Mouse (Mus musculus) urinary bladder, postnatal 14 days (tissue): Measurements from ENCODE around the gene Lrrc29.
"Not testable (repeated sequence)": the region's sequence is repeated elsewhere in the genome, so short reads cannot be mapped to it uniquely, and the experiment has no call there.

Experiments used
- DNase-seq: peaks from one replicate; pipeline ENCODE4 v3.0.0; 2021; ENCODE audit warnings: low spot score

Gene Lrrc29

DNA sequence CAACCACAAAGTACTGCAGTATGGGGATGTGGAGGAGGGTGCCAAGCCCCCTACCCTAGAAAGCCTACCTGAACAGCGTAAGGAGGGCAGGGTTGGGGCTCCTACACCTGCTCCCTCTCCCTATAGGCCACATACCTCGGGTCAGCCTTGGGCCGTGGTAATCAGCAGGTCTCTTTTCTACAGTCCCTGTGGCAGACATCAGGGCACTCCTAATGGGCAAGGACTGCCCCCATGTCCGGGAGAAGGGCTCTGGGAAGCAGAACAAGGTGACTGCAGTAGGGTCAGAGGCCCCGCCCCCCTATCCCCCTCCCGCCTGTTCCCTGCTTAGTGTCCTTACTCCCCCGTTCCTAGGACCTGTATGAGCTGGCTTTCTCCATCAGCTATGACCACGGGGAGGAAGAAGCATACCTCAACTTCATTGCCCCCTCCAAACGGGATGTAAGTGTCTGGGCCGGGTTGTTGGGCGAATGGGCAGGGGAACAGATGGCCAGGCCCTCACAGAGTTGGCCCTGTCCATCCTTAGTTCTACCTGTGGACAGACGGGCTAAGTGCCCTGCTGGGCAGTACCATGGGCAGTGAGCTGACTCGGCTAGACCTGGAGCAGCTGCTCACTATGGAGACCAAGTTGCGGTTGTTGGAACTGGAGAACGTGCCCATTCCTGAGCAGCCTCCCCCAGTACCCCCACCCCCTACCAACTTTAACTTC, 16.8 kb downstream of the Lrrc29 start:
- DNase-seq = no peak

DNA sequence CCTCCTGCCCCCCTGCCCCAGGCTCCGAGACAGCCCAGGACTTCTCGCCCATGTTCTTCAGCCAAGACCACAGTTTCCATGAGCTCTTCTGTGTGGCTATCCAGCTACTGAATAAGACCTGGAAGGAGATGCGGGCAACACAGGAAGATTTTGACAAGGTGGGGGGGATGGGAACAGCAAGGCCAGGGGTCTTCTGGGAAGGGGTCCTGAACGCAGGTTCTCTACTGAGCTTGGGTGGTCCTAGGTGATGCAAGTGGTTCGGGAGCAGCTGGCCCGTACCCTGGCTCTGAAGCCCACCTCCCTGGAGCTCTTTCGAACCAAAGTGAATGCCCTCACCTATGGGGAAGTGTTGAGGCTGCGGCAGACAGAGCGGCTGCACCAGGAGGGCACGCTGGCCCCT, 17.6 kb downstream of the Lrrc29 start:
- DNase-seq = no peak

DNA sequence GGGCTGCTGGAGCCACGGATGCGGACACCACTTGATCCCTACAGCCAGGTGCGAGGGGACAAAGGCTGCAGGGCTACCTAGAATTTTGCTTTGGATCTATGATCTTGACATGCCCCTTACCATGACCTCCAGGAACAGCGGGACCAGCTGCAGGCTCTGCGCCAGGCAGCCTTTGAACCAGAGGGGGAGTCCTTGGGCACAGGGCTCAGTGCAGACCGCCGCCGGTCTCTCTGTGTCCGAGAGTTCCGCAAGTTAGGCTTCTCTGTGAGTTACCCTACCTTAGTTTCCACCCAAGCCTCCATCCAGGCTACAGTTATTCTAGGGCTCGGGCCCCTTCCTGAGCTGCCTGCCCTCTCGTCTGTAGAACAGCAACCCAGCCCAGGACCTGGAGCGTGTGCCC, 18.4 kb downstream of the Lrrc29 start:
- DNase-seq = no peak

DNA sequence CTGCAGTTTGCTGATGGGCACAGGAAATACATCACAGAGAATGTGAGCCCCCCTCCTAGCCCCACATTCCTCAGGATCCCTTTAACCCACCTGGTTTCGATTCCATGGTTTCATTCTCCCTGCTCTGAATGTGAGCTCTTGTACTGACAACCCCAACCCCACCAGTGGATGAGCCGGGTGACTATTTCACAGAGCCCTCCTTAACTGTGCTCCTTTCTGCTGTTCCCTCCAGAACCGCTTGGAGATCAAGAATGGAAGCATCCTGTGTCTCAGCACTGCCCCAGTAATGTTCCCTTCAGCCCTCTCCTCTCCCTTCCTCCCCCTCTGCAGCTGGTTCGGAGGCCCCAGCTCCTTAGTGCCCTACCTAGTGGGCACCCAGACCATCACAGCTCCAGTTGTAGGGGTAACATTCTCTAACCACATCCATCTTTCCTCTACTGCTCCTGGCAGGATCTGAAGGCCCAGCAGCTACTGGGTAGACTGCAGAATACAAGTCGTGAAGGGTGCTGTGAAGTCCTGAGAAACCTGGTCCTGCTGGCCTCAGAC, 19.9 kb downstream of the Lrrc29 start:
- no peak for DNase-seq

DNA sequence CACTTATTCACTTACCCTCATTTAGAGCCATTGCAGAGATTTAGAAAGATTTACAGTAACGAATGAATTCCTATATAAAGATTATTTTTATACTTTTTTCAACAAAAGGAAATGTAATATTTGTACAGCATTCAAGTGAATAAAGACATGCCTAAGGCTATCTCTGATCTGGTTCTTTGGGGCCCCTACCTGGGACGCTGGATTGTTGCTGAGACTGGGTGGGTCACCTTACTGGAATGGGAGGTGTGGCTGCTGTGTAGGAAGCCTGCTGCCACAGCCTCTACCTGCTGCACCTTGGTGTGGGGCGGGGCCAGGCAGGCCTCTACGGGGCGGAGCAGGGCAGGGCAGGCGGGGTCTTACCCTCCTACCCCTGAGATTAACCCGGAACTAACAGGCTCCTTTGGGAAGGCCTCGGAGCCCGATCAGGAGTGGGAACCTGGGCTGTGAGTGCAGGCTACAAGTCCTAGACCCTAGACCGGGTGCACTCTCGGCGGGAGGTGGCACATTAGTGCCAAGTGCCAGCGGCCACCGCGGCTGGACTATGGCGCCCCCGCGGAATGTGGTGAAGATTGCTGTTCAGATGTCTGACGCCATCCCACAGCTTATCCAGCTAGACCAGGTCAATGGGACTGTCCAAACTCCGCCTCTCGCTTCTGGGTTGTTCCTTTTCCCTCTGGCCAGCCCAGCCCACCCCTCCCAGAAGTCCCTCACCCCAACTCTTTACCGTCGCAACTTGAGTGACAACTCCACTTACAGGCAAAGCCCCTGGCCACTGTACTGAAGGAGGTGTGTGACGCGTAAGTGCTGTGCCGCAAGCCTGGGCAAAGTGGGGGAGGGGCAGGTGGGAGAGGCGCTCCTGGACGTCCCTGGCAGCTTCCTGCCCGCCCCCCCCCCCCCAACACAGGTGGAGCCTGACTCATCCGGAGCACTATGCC, 20.6 kb downstream of the Lrrc29 start, which contains the start of gene Elmo3:
Gene Elmo3, plus strand, starts transcription at position 391 of the 935 bp plus-strand sequence.
- DNase-seq = peak; percentile 90

DNA sequence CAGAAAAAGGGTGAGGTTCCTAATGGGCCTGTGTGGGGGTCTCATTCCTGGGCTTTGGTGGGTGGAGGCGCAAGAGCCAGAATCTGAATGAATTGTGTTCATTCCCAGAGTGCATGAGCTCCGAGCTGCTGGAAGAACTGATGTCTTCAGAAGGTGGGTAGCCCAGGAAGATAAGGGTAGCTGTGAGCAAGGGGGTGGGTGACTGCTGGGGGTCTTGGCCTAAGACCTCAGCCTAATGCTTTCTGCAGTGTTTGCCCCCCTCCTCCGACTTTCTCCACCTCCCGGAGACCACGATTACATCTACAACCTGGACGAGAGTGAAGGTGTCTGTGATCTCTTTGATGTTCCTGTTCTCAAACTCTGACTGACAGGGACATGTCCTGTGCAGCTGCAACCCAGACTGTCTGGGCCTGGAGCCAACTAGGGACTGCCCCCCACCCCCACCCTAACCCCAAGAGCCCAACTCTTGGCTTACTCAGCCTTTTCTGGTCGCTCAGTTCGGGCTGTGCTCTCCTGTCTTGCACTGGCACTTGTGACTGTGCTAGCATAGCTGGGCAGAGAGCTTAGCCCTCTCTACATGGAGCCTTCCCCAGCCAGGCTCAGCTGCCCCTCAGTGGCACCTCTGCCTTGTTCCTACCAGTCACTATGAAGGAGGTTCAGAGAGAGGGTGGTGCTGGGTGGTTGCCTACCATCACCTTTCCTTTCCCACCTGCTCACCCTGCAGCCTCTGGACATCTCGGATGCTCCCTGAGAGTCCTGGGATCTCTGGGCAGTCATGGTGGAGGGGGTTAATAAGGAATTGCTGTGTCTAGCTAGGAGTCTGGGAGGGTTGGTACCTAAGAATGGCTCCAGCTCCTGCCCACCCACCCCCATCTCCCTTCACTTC, 21.5 kb downstream of the Lrrc29 start:
- DNase-seq = no peak

DNA sequence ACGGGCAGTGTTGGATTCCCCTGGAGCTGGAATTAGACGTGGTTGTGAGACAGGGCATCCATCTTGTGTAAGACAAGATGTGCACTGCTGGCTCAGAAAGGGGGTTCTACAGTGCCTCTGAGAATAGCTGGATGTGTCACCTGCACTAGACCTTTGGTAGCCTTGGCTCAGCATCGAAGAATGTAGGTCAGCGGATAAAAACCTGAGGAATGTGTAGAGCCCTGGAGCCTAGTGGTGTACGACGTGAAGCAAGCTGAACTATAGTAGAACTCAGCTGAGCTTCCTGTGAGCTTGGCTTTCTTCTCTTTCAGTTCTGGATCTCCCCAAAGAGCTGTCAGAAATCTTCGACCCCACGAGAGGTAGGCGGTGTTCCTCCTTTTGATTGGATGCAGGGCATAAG, 22.2 kb downstream of the Lrrc29 start:
- DNase-seq = no peak

DNA sequence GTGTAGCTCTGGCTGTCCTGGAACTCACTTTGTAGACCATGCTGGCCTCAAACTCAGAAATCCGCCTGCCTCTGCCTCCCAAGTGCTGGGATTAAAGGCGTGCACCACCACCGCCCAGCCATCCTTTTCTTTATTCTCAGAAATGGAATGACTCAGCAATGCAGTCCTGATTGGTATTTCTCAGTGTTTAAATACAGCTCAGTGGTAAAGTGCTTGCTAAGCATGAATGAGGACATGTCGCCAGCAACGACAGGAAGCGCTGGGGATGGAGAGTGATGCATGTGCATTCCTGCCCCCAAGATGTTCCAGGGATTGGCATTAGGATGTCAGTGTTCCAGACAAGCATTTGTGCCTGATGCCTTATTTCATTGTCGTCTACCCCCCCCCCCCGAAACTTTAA, 22.7 kb downstream of the Lrrc29 start:
- DNase-seq = no peak

DNA sequence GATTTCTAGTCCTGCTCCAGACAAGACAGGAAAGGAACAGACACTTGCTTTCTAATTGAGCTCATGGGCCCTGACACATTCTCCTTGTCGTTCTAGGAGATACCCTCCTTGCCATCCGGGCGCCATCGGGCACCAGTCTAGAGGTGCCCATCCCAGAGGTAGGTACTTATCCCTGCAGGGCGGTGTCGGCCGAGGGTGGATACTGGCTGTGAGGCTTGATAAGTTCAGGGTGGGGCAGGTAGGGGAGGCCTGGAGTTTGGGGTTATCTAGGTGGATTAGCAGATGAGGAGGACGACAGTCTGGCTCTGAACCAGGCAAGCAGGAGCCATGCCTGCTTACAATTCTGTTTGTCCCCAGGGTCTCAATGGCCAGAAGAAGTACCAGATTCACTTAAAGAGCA, 26.1 kb downstream of the Lrrc29 start:
- DNase-seq = no peak

DNA sequence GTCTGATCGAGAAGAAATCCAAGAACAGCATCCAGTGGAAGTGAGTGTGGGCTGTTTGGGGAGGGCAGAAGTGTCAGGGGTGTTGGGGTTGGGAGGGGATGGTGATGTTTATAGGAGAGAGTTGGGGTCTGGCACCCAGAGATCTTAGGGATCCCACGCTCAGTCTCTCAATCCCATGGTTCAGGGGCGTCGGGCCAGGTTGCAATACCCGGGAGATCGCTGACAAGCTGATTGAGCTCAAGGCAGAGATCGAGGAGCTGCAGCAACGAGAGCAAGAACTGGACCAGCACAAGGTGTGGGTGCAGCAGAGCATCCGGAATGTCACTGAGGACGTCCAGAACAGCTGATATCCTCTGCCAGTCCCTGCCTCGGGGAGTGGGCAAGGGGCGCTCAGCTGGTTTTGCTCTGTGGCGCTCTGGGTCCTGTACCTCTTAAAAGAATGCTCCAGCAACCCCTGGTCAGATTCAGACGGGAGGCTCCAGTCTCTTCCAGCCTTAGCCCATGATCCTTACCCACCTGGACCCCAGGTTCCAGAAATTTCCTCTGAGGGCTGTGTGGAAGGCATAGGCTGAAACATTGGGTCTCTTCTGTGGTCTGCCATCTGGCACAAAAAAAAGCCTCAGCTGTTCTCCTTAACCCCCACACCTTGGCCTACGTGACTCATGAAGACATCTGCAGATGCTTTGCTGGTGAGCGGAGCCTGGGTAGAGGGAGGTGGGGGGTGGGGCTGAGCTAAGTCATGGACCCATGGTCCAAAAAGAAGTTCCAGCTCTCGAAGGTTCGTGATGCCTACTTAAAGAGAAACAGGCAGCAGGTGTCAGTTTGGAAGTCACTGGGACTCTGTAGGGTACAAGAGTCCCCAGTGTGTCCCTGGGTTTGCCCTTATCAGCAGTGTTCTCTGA, 27.5 kb downstream of the Lrrc29 start:
- DNase-seq = no peak

DNA sequence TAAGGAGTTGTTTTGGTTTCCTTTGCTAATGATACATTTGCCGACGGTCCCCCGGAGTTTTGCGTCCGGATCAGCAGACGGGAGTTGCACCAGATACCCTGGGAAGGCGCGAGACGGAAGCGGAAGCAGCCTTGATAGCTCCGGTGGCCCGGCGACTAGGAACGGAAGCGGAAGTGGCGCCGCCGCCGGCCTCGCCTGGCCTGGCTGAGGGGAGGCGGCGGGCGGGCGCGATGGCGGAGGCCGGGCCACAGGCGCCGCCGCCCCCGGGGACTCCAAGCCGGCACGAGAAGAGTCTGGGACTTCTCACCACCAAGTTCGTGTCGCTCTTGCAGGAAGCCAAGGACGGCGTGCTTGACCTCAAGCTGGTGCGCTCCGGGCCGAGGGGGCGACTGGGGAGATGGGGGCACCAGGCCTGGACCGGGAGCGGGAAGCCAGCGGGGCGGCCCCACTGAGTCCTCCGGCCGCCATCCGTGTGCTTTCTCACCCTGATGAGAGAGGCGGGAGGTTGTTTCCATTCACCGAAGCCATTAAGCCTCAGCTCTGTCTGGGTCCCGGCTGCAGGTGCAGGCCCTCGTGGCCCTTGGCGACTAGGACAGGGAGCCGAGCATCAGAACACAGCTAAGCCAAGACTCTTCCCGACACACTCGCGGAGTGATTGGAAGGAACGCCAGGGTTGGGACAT, 28.4 kb downstream of the Lrrc29 start, which contains the start of gene E2f4:
Gene E2f4, plus strand, starts transcription at position 153 of the 682 bp plus-strand sequence.
- peak; percentile 93 for DNase-seq

DNA sequence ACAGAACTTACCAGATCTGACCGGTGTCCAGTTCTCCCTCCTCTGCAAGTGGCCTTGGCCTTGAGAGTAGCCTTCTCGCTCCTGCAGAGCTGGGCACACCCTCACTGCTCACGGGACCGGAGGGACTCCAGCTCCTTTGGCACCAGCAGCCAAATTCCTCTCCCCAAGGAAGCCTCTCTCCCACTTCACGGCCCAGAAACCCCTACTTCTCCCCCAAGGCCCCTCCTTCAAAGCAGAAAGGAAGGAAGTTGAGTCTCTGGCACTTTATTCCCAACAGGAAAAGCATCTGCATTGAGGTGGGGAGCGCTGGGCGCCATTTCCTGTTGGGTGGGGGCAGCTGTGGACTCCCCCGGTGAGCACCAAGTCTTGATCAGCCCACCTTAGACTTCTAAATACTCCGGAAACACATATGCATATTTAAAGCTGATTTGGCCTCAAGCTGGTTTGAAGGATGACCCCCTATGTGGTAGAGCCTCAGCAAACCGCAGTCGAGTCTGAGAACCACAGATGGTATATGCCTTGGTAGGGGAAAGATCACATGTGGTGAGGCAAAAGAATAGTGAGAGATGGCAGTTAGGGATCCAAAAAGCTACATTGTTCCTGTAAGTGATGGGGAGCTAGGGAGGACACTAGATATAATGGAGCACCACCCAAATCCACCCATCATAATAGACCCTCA, 30.0 kb downstream of the Lrrc29 start, which contains the start of gene Exoc3l:
Gene Exoc3l, minus strand, starts transcription at position 207 of the 679 bp plus-strand sequence.
- DNase-seq = no peak

DNA sequence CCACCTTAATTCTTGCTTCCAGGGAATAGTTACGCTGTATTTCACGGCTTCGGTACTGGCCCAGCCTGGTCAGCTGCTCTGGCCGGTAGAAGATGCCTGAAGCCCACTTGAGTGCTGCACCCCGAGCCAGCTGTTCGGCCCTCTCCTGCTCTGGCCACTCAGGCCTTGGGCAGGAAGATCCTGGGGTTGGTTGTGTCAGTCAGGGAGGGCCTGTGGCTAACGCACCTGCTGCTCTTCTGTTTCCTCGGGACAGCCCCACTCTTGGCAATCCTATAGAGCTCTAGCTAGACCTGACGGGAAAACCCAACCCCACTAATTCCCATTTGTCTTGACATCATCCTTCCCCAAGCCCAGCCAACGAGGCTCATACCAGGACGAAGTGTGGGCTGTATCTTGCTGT, 30.8 kb downstream of the Lrrc29 start:
- DNase-seq = no peak

DNA sequence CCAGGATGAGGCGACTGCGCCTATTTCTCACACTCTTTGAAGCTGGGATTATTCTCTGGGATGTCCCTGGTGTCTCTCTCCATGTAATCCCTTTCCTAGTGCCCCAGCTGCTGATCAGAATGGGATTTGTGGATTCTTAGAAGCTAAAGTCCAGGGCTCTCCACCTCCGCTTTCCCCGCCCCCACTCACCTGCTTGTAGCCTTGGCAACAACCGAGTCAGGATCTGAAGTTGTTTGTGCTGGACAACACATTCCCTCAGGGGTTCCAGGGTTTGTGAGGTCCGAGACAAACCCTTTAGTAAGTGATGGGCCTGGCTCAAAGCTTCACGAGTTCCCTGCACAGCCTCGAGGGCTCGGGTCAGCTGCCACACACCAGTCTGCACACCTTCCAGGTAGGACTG, 31.3 kb downstream of the Lrrc29 start:
- DNase-seq = no peak

DNA sequence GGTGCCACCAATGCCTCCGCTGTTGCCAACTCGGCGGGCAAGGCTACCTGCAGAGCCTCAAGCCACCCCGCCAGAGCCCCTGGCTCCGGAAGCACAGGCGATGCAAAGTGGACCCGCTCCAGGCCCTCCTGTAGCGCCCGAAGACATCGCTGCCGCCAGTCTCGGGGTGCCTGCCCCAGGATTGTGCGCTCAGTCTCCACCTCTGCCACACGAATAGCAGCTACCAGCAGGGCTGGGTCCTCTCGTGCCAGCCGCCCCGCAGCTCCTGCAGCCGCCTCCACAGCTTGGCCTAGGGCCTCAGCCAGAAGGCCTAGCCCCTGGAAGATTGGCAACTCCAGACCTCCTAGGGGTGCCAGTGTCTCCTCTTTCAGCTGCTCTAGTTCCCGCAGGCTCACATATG, 32.7 kb downstream of the Lrrc29 start:
- DNase-seq = no peak

DNA sequence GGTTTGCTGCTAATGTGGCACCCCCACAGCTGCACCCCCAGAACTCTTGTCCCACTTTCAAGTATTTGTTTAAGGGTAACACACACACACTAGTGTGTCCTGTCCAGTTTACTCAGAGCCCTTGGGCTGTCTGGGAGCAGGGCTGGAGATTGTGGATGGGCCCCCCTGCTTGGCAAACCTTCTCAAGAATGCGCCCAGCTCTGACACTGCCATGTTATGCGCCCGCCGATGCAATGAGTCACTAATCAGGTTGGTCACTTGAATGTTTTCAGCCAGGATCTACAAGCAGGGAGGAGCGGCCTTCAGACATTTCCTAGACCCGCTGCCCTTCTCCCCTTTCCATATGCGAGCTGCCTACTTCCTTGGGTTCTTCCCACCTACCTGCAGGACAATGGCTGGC, 33.6 kb downstream of the Lrrc29 start:
- no peak for DNase-seq

DNA sequence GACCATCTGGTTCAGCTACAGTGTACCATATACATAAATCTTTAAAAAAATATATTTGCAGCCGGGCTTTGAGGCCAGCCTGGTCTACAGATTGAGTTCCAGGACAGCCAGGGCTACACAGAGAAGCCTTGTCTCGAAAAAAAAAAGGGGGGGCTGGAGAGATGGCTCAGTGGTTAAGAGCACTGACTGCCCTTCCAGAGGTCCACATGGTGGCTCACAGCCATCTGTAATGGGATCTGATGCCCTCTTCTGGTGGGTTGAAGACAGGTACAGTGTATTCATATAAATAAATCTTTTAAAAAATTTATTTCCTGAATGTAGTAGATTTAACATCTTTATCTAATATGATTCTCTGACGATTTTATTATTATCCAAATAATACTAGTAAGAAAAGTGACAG, 34.3 kb downstream of the Lrrc29 start:
- not testable (repeated sequence) for DNase-seq

DNA sequence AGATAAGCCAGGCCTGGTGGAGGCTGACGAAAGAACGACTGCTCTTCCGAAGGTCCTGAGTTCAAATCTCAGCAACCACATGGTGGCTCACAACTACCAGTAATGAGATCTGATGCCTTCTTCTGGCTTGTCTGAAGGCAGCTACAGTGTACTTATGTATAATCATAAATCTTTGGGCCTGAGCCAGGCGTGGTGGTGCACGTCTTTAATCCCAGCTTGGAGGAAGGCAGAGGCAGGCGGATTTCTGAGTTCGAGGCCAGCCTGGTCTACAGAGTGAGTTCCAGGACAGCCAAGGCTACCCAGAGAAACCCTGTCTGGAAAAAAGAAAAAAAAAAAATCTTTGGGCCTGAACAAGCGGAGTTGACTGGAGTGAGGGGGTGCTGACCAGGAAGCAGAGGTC, 34.7 kb downstream of the Lrrc29 start:
- not testable (repeated sequence) for DNase-seq

DNA sequence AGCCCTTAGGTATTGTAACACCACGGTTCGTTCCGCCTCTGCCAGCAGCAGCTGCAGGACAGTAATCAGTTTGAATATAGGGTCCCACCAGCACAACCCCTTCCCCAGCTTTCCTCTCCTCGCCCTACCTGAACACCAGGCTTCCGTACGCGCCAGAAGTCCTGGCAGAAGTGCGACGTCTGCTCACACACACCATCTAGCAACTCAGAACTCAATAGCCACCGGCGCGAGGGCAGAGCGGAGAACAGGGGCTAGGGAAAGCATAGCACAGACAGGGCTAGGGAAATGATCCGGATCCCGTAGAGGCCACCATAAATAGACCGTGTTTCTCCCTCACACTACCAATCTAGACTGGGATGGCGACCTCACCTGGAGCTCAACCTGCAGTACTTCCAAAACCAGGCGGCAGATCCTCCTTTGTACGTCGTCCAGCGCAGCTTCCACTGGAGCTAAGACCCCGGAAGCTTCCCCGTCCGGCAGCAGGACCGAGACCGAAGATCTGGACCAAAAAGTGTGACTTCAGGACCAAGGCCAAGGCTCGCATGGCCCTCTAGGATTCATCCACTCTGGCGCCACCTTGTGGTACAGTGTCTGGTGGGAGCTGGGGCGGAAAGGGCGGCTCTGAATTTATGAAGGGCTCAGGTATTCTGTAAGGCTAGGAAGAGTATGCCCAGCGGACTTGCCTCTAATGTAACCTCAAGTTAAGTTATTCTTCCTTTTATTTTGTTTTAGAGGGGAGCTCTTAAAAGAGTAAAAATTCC, 35.3 kb downstream of the Lrrc29 start:
- peak; percentile 95 for DNase-seq
